Mouse (Mus musculus) MEL-GATA-1-ER (cell line): ENCODE measurements around the gene Ntpcr.

Experiments
- DNase-seq: peaks from one replicate; pipeline ENCODE4 v3.0.0-alpha.2; 2012; ENCODE audit warnings: low read depth; ENCODE audit errors: extremely low read depth

The Ntpcr gene

DNA sequence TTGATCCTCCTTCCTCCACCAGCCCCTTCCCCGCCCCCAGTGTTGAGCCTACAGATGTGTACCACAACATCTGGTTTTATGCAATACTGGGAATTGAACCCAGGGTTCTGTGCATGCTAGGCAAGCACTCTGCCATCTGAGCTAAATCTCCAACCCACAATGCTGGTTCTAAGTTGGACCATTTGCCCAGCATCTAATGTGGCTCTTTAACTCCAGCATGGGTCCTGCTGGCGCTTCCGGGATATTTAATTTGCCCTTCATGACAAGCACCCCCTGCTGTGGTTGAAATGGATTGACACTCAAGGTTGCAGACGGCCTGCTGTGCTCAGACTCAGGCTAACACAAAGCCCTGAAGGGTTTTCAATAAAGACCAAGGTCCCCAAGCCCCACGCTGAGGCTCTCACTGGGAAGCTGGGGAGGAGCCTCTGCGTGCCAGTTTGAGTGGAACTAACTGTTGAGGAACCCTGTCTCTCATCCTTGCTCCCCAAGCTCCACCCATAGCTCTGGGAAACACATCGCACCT lies 43.6 kb downstream of the Ntpcr start:
- DNase-seq, result no peak

DNA sequence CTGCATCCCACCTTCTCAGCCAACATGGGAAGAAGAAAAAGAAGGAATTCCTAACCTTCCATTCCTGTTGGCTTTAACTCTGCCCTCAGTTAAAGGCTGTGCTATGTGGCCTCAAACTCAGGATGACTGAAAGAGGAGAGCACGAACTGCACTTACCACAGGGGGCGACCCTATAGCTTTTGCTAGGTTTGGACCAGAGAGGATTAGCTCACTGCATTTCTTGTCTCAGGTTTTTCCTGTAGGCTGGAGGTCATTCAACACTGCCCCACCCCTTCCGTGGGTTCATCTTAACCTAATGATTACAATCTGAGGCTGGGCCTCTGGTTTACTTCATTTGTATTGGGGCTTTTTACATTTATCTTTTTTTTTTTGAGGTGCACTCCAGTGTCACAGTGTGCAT lies 45.3 kb downstream of the Ntpcr start:
- no peak for DNase-seq

DNA sequence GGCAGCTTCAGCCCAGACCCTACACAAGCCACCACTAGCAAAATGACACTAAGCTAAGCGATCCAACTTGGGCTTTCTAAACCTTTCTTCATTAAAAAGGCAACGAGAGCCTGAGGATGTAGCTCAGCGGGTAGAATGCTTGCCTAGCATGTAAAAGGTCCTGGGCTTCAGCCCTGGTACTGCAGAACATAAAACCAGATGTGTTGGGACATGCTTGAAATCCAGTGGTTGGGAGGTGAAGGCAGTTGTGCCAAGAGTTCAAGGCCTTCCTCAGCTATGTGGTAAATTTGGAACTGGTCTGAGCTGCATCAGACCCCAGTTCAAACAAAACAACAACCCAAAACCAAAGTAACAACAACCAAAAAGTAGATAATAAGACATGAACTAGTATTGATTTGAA lies 46.6 kb downstream of the Ntpcr start:
- no peak for DNase-seq

DNA sequence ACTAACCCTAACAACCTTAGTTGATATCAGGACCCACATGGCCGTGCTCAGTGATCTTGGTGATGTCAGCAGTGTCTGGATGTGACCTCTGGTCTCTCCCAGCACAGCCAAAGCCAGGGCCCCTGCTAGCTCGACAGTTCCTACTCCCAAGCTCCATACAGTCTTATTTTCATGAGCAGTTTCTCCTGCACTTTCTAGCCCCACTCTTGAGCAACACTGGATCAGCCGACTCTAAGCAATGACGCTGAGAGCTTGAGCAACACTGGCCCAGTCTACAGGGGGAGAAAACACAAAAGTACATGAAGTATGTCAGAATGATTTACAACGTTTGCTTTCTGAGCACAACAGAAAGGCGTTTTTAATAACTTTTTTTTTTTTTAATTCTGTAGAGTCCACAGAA lies 47.0 kb downstream of the Ntpcr start:
- DNase-seq, result no peak

DNA sequence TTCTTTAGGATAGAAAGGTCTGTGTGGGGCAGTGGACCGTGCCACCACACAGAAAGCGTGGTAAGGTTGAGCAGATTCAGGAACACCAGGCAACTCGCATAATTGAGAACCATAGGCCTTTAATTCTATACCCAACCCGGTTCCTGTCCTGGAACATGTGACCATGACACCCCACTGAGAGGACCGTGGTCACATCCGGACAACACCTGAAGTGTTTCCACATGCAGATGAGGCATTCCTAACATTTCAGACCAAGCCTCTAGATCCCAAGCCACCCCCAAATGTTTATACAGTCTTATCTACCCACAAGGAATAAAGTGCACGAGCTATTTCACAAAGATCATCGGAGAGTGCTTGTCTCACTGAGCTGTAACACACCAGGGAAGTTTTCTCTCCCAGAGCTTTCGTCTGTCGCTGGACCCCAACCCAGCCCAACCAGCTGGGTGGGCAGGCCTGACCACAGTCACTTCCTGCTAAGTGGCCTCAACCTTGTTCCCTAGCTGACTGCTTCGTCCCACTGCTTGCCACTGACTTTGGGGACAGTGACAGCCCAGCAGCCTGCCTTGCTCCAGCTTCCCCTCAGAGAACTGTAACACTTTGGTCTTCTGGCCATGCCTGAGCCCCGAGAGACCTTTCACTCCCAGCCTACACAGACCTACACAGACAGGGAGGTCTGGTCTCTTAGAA lies 47.9 kb downstream of the Ntpcr start:
- DNase-seq, result no peak

DNA sequence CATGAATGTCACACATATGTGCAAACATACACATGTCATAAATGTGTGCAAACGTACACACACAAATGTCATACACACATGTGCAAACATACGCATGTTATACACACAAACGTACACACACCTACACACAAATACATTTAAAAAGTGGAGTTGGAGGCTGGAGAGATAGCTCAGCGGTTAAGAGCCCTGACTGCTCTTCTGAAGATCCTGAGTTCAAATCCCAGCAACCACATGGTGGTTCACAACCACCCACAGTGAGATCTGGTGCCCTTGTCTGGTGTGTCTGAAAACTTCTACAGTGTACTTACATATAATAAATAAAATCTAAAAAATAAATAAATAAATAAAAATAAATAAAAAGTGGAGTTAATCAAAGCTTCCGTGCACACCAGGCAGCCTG lies 49.2 kb downstream of the Ntpcr start:
- DNase-seq, result no peak

DNA sequence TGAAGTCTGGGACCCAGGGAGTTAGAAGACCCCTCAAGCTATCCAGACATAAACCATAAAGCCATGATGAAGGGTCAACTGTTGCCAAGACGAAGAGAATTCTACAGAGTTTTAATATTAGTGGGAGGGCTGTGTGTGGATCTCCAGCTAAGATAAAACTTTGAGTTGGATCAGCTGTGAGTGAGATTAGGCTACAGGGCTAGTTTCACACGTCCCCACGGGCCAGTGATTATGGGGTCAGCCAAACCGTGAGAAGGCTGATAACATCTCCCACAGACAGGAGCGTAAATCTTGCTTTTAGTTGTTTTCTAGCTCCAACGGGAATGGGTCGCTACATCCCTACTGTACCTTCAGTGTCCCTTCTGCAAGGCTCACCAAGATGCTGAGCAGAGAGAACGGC lies 49.9 kb downstream of the Ntpcr start:
- no peak for DNase-seq

DNA sequence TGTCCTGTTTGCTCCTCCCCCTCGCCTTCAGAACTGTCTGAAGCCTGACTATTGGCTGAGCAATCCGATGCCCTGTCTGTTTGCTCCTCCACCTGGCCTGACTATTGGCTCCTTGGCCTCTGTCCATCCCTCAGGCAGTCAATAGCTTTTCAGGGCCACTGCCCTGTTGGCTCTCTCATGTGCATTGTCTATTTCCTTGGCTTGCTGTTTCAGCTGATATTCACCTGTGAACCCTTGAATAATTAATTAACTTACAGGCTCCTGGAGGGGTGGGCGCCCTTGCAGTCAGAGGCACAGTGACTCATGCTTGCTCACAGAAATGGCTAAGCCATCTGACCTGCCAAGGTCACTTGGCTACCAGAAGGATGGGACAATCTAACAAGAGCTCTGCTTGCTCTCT lies 52.4 kb downstream of the Ntpcr start:
- no peak for DNase-seq

DNA sequence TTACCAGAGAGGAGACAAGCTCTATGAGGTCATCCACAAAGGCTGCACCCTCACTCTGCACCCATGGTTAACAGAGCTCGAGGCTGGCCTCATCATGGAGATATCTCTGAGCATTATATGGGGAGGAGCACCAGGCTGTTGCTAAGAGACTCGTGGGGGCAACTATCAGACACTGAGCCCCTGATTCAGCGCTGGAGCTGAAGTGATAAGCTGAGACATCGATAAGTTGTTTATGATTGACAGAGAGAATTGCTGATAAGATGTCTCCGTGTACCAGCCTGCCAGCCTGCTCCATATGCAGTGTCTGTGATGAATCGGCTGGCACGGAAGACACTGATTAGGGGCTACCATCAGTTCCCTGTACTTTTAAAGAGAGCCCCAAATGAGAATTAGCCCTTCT lies 57.1 kb downstream of the Ntpcr start:
- no peak for DNase-seq

DNA sequence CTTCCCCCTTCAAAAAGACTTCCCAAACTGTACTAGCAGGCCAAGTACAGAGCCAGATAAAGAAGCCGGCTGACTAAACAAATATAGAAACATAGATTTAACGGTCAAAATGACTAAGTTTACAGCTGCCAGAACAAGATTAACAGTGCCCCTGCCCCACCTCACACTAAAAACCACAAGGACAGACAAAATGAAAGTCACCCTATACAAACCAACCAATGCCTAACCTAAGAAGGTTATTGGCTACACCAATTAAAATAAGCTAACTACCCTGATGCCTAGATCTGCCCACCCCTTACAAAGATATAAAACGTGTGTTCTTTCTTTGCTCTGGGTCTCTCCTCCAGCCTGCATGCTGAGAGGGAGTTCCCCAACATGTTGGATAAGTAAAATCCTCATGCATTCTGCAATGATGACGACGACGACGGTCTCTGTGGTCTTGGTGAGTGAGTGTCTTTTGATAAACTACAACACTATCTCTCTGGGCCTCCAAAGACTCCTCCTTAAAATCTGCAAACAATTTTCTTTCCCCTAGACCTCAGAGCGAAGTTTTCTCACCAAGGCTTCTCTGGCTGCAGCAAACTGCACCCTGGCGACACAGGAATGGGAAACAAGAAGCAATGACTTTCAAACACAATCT lies 63.2 kb downstream of the Ntpcr start:
- DNase-seq, result peak; percentile 9

DNA sequence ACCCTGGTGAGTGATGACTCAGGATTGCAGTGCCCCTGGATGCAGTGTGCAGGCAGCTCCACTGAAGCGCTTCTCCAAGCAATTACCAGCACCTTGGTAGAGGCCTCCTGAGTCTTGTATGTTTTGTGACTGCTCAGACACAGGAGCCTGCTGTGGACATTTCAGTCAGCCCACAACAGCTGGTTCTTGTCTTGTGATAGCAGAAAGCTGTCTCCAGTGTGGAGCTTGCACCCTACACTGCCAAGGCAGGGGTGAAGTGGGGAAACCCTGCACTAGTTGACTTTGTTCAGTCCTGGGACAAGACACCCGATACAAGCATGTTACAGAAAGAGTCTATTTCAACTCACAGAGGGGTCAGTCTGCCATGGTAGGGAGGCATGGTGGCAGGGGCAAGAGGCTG lies 65.6 kb downstream of the Ntpcr start:
- DNase-seq, result no peak

DNA sequence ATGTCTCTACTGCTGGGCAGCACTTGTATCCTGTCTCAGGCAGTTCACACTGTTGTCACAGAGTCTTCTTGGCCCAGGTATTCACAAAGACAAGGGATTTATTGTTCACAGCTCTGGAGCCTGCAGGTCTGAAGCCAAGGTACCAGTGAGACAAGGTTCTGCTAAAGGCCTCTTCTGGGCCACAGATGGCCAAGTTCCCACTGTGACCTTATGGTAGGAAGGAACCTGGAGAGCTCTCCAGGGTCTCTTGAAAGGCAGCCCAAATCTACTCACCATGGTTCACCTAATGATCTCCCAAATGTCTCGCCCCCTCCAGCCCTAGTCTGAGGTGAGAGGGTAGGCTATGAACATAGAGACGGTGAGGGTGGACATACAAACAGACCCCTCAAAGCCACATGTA lies 67.2 kb downstream of the Ntpcr start:
- no peak for DNase-seq
